Mouse (Mus musculus): ENCODE measurements around the gene Angptl7.

DNA sequence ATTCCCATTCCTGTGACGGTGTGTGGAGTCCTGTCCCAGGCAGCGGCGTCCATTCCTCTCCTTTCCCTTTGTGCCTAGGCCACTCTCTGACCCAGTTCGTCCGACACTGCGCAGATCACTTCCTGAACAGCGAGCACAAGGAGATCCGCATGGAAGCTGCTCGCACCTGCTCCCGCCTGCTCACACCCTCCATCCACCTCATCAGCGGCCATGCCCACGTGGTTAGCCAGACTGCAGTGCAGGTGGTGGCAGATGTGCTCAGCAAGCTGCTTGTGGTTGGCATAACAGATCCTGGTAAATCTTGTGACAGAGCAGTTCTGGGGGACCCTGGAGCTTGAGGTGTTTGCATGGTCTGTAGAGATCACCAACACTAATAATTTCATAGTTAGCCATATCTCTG is 35.4 kb downstream of the Angptl7 start:
- TF ChIP-seq GATA1 (IDR thresholded peaks at IDR 0.05; ENCODE audit: low read length) (no peak), TAL1 (IDR thresholded peaks at IDR 0.05; ENCODE audit: low read length) (no peak)
